Mouse (Mus musculus) brain, embryonic 14.5 days (tissue): ENCODE measurements around the gene Olfr1076.
"Not testable (repeated sequence)": the region's sequence is repeated elsewhere in the genome, so short reads cannot be mapped to it uniquely, and the experiment has no call there.

Source experiments
- CTCF ChIP-seq: fragments of 200-500 bp; IDR thresholded peaks from 2 replicates; pipeline ENCODE4 v1.5.1; 2012; ENCODE audit warnings: inconsistent platforms, mild to moderate bottlenecking, moderate library complexity, borderline replicate concordance; ENCODE audit not compliant: insufficient read depth, insufficient read length; ENCODE audit errors: extremely low read depth
- POLR2A ChIP-seq: fragments of 200-500 bp; IDR thresholded peaks from 2 replicates; pipeline ENCODE4 v1.6.1; 2012; ENCODE audit warnings: mild to moderate bottlenecking, inconsistent platforms, borderline replicate concordance; ENCODE audit not compliant: poor library complexity, insufficient read depth, insufficient read length, severe bottlenecking; ENCODE audit errors: extremely low read depth

DNA sequence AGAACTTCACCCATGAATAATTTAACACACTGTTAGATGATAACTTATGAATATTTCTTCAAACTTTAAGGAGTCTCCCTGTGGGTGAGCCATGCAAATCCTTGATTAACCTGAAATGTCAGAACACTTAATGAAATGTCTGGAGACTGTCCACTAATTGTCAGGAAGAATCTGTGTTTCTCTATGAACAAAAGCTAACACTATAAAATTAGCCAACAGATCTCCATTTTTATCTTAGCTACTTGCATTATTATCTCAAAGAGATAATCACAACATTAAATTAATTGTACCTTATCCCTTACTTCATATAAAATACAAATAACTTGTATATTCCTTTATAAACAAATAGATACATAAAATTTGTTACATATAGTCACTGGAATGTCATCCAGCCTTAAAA, 49.9 kb downstream of the Olfr1076 start, which contains the start of gene Olfr1080:
- not testable (repeated sequence) for TF ChIP-seq CTCF, POLR2A
